In genomic region chr4:46116544-46117175, GRCm38 (mm10) we compare ENCODE assay signal across 12 mouse cellular contexts. TPM values are rescaled to one million over a fixed set of nuclear protein-coding genes. Genes with fewer than 3 reads are reported as not detected.
A peak's percentile ranks its signal among the peaks of the same experiment; 100 is the strongest.
DNase-seq lines count a peak whose midpoint lies in the region; ATAC-seq and TF ChIP-seq lines count a peak whose summit lies in the region.
"Had no signal": no experiment of that assay in that cellular context is flagged by ENCODE, and none has a peak within 500 bp of the region (broad histone marks: within the 10 kb centered on the region; RNA-seq: fewer than 3 reads in every experiment).

No protein-coding gene starts in this region.

- H3K27me3 ChIP-seq in heart, adult 2 months (ENCODE audit: control insufficient read depth, insufficient read depth, low read length): no peaks in the 10 kb centered on the region
- no peaks in the 10 kb centered on the region for H3K27me3 ChIP-seq in midbrain, postnatal 0 days (ENCODE audit: insufficient read depth, low read length)
- H3K27me3 ChIP-seq in midbrain, embryonic 15.5 days (replicated peaks): no peaks in the 10 kb centered on the region
- H3K27me3 ChIP-seq: CH12.LX; lung, embryonic 15.5 days had no signal

- no peaks in the 10 kb centered on the region for H3K9me3 ChIP-seq in midbrain, postnatal 0 days (ENCODE audit: low read length)
- H3K9me3 ChIP-seq in midbrain, embryonic 15.5 days: no peaks in the 10 kb centered on the region
- H3K9me3 ChIP-seq: forebrain, embryonic 10.5 days; lung, embryonic 15.5 days had no signal

- intact Hi-C loops in heart, adult 2 months (cut with DNase I): loop anchor here (5.0 kb wide), 1 partner anchor 74 kb away; no protein-coding TSS in a partner anchor

- TF ChIP-seq EP300 in heart, adult 2 months (IDR thresholded peaks at IDR 0.05; ENCODE audit: insufficient read depth, low read depth, low read length): 0 out of 2 replicates have a peak, but pooled peaks have one; percentile 31

- no peak for TF ChIP-seq POLR2A in heart, adult 2 months (IDR thresholded peaks at IDR 0.05; ENCODE audit: insufficient read depth, low read depth, low read length)

- H3K9ac ChIP-seq in heart, adult 2 months (ENCODE audit: low read depth, low read length): no peak overlapping the region
- no peak overlapping the region for H3K9ac ChIP-seq in midbrain, postnatal 0 days (replicated peaks; ENCODE audit: low read length, poor library complexity, severe bottlenecking)
- H3K9ac ChIP-seq in midbrain, embryonic 15.5 days: no peak overlapping the region
- H3K9ac ChIP-seq: lung, embryonic 15.5 days had no signal

- DNase-seq in heart, adult 2 months: peak in 1 of 2 experiments; percentile 17
- no peak for DNase-seq in heart, adult 8-10 months (ENCODE audit: low spot score)
- peak; percentile 74 for DNase-seq in midbrain, postnatal 0 days (ENCODE audit: low spot score)
- peak; percentile 86 for DNase-seq in cerebellum, postnatal 25 days
- DNase-seq in spleen, adult 18-20 months: no peak
- no peak for DNase-seq in B cell, adult 2 months
- DNase-seq: right cerebral cortex, postnatal 25 days had no signal

- no peak for ATAC-seq in midbrain, postnatal 0 days (ENCODE audit: low FRiP score)
- ATAC-seq in midbrain, embryonic 15.5 days (replicated peaks): no peak

- WGBS in heart, adult 2 months: 55% methylated on average over 10 of the region's 10 CpGs
- WGBS in midbrain, postnatal 0 days: 77% methylated on average over 10 of the region's 10 CpGs
- 73% methylated on average over 10 of the region's 10 CpGs for WGBS in midbrain, embryonic 15.5 days

- H3K36me3 ChIP-seq in heart, adult 2 months (ENCODE audit: control insufficient read depth, insufficient read depth, low read length): no peaks in the 10 kb centered on the region
- H3K36me3 ChIP-seq in midbrain, postnatal 0 days (ENCODE audit: insufficient read depth, low read length): peaks cover 75% of the 10 kb centered on the region
- H3K36me3 ChIP-seq in midbrain, embryonic 15.5 days (replicated peaks): peaks cover 48% of the 10 kb centered on the region

- H3K79me2 ChIP-seq in heart, adult 2 months (replicated peaks; ENCODE audit: control insufficient read depth, insufficient read depth, low read length): no peaks in the 10 kb centered on the region

- TF ChIP-seq CTCF in heart, adult 2 months (IDR thresholded peaks at IDR 0.05): no peak
- TF ChIP-seq CTCF in midbrain, postnatal 0 days (IDR thresholded peaks at IDR 0.05): no peak

- no peak overlapping the region for H3K4me2 ChIP-seq in midbrain, postnatal 0 days (ENCODE audit: low read depth, low read length, poor library complexity, severe bottlenecking)
- no peak overlapping the region for H3K4me2 ChIP-seq in midbrain, embryonic 15.5 days
- H3K4me2 ChIP-seq: lung, embryonic 15.5 days had no signal

- H3K4me1 ChIP-seq in heart, adult 2 months (ENCODE audit: control insufficient read depth, insufficient read depth, low read length): peaks cover 2% of the 10 kb centered on the region; the same call in 1 of the 2 replicates
- H3K4me1 ChIP-seq in midbrain, postnatal 0 days (ENCODE audit: insufficient read depth, low read length): no peaks in the 10 kb centered on the region
- H3K4me1 ChIP-seq in midbrain, embryonic 15.5 days: no peaks in the 10 kb centered on the region
- H3K4me1 ChIP-seq: forebrain, embryonic 10.5 days; lung, embryonic 15.5 days had no signal

- H3K27ac ChIP-seq in heart, adult 2 months: no peak overlapping the region
- H3K27ac ChIP-seq in midbrain, postnatal 0 days (ENCODE audit: low read depth, low read length): no peak overlapping the region
- no peak overlapping the region for H3K27ac ChIP-seq in midbrain, embryonic 15.5 days
- H3K27ac ChIP-seq: forebrain, embryonic 10.5 days; lung, embryonic 15.5 days; stomach, postnatal 0 days had no signal

- H3K4me3 ChIP-seq in heart, adult 2 months: no peak overlapping the region
- H3K4me3 ChIP-seq in midbrain, postnatal 0 days (ENCODE audit: low read depth, low read length): no peak overlapping the region
- no peak overlapping the region for H3K4me3 ChIP-seq in midbrain, embryonic 15.5 days
- H3K4me3 ChIP-seq: forebrain, embryonic 10.5 days; lung, embryonic 15.5 days had no signal

RNA-seq across cellular contexts. Expression of gene Ncbp1, which starts 21.8 kb away (rescaled TPM):
- total RNA-seq in heart, adult 2 months (2021): 10 to 100 TPM; 19.1 to 21.0 TPM
- polyA plus RNA-seq in heart, adult 2 months (2012; rRNA removed): 14.9 and 26.0 TPM in 2 replicates
- total RNA-seq in heart, adult 8-10 months (2022): 10 to 100 TPM; 18.0 to 19.6 (median 19.1) TPM
- total RNA-seq in midbrain, postnatal 0 days (2014; rRNA removed): 33.4 and 41.8 TPM in 2 replicates
- 45.1 and 45.9 TPM in 2 replicates for polyA plus RNA-seq in midbrain, postnatal 0 days (2015; fragmentation: Nextera tagmentation; extraction: Ambion mirVana)
- polyA plus RNA-seq in midbrain, embryonic 15.5 days (2015; fragmentation: Nextera tagmentation; extraction: Ambion mirVana): 76.0 TPM in 2 replicates

RNA-seq across cellular contexts. Expression of gene Tstd2, which starts 21.8 kb away (rescaled TPM):
- 10 to 100 TPM; 13.4 to 14.9 TPM for total RNA-seq in heart, adult 2 months (2021)
- 9.2 and 12.2 TPM in 2 replicates for polyA plus RNA-seq in heart, adult 2 months (2012; rRNA removed)
- 10 to 100 TPM; 12.9 to 19.4 (median 14.8) TPM for total RNA-seq in heart, adult 8-10 months (2022)
- 25.1 and 27.6 TPM in 2 replicates for total RNA-seq in midbrain, postnatal 0 days (2014; rRNA removed)
- 16.3 and 18.9 TPM in 2 replicates for polyA plus RNA-seq in midbrain, postnatal 0 days (2015; fragmentation: Nextera tagmentation; extraction: Ambion mirVana)
- 29.9 and 33.9 TPM in 2 replicates for polyA plus RNA-seq in midbrain, embryonic 15.5 days (2015; fragmentation: Nextera tagmentation; extraction: Ambion mirVana)

Comparison
In these comparisons a context has a peak if more than half of its experiments do, and no peak if none do; other contexts are left out.
1. DNase-seq: peak in midbrain, postnatal 0 days (single experiment) and cerebellum, postnatal 25 days (2 of 2); none in heart, adult 8-10 months (single experiment), spleen, adult 18-20 months (0 of 2) and B cell, adult 2 months (0 of 2).